Mouse (Mus musculus): ENCODE results near the gene Dapp1. TPM values are rescaled to one million over a fixed set of nuclear protein-coding genes. Genes with fewer than 3 reads are reported as not detected.

The Dapp1 gene
- polyA plus RNA-seq, 1 experiment = 0.16 TPM

DNA sequence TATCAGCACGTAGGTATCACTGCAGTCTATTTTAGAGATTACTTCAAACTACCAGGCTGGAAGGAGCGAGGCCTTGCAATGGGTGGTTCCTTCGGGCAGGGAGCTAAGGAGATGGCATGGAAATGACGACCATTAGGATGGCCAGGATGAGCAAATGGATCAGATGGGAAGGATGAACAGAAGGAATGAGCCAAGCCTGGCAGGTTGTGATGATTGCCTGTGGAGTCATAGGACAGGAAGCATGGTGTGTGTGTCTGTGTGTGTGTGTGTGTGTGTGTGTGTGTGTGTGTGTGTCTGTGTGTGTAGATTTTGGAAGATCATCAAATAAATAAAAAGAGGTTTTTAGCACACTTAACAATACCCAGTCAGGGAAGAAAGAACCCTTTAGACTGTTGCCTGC, 41.3 kb upstream of the Dapp1 start:
- no peak overlapping the region for H3K4me2 ChIP-seq (ENCODE audit: low read depth)
- H3ac ChIP-seq (ENCODE audit: control insufficient read depth, insufficient read length) = no peak overlapping the region
- no peak for TF ChIP-seq POLR2A (IDR thresholded peaks at IDR 0.05; ENCODE audit: insufficient read length, low read depth)
- no peak for TF ChIP-seq USF1 (IDR thresholded peaks at IDR 0.05; ENCODE audit: low read depth)
- TF ChIP-seq POLR2AphosphoS2 (IDR thresholded peaks at IDR 0.05; ENCODE audit: insufficient read length, low read depth) = no peak
- no peak for TF ChIP-seq MYOG (IDR thresholded peaks at IDR 0.05; ENCODE audit: control insufficient read depth in 1 of 3, insufficient read depth in 1 of 3, insufficient read length in 2 of 3, low read depth in 2 of 3)
- no peak for TF ChIP-seq SRF (IDR thresholded peaks at IDR 0.05; ENCODE audit: control insufficient read depth, insufficient read length, low read depth)
- no peak for TF ChIP-seq CEBPB (IDR thresholded peaks at IDR 0.05; ENCODE audit: insufficient read depth, poor library complexity, severe bottlenecking)
- no peak for TF ChIP-seq E2F4 (IDR thresholded peaks at IDR 0.05; ENCODE audit: insufficient read depth)
- no peak for TF ChIP-seq TCF12 (IDR thresholded peaks at IDR 0.05; ENCODE audit: insufficient read depth, poor library complexity, severe bottlenecking)
- TF ChIP-seq REST (IDR thresholded peaks at IDR 0.05; ENCODE audit: insufficient read depth, insufficient read length) = no peak
- TF ChIP-seq TCF3 (IDR thresholded peaks at IDR 0.05; ENCODE audit: insufficient read length, low read depth) = no peak
- TF ChIP-seq MYOD1 (IDR thresholded peaks at IDR 0.05; ENCODE audit: control insufficient read depth in 1 of 3, insufficient read length in 2 of 3, low read depth in 2 of 3) = no peak
- TF ChIP-seq MAX (IDR thresholded peaks at IDR 0.05; ENCODE audit: low read depth) = no peak
- H3K27me3 ChIP-seq (ENCODE audit: control insufficient read depth, insufficient read depth, insufficient read length) = no peaks in the 10 kb centered on the region
- H3K79me2 ChIP-seq (ENCODE audit: control insufficient read depth, insufficient read depth) = no peaks in the 10 kb centered on the region
- no peak overlapping the region for H3K4me3 ChIP-seq
- H3K36me3 ChIP-seq (ENCODE audit: control insufficient read depth, insufficient read depth) = no peaks in the 10 kb centered on the region

DNA sequence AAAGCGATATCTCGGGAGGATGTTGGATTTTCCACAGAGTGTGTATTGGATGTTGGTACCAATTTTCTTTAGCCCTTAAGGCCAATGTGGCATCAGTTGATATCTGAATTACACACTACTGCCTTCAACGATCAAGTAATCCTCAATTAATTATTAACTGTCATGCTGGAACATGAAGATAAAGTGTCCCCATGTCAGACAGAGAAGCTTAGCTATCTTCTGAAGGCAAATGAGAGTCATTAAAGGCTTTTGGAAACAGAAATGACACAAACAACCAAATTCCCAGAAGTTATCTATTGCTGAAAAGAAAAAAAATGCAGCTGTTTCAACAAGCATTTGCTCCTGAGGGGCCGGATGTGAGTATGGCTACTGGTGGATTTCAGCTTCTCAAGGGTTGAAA, 40.7 kb upstream of the Dapp1 start:
- no peak overlapping the region for H3K4me3 ChIP-seq
- no peaks in the 10 kb centered on the region for H3K36me3 ChIP-seq (ENCODE audit: control insufficient read depth, insufficient read depth)
- H3ac ChIP-seq (ENCODE audit: control insufficient read depth, insufficient read length) = no peak overlapping the region
- no peak overlapping the region for H3K4me2 ChIP-seq (ENCODE audit: low read depth)
- H3K79me2 ChIP-seq (ENCODE audit: control insufficient read depth, insufficient read depth) = no peaks in the 10 kb centered on the region
- TF ChIP-seq MYOG (IDR thresholded peaks at IDR 0.05; ENCODE audit: control insufficient read depth in 1 of 3, insufficient read depth in 1 of 3, insufficient read length in 2 of 3, low read depth in 2 of 3) = no peak
- no peak for TF ChIP-seq TCF3 (IDR thresholded peaks at IDR 0.05; ENCODE audit: insufficient read length, low read depth)
- TF ChIP-seq USF1 (IDR thresholded peaks at IDR 0.05; ENCODE audit: low read depth) = no peak
- TF ChIP-seq SRF (IDR thresholded peaks at IDR 0.05; ENCODE audit: control insufficient read depth, insufficient read length, low read depth) = no peak
- TF ChIP-seq MYOD1 (IDR thresholded peaks at IDR 0.05; ENCODE audit: control insufficient read depth in 1 of 3, insufficient read length in 2 of 3, low read depth in 2 of 3) = no peak
- TF ChIP-seq POLR2AphosphoS2 (IDR thresholded peaks at IDR 0.05; ENCODE audit: insufficient read length, low read depth) = no peak
- no peak for TF ChIP-seq E2F4 (IDR thresholded peaks at IDR 0.05; ENCODE audit: insufficient read depth)
- no peaks in the 10 kb centered on the region for H3K27me3 ChIP-seq (ENCODE audit: control insufficient read depth, insufficient read depth, insufficient read length)

GRCm38 (mm10) chr3:138016810-138017209, 35.5 kb upstream of the Dapp1 start:
- H3ac ChIP-seq (ENCODE audit: control insufficient read depth, insufficient read length) = no peak overlapping the region
- no peaks in the 10 kb centered on the region for H3K79me2 ChIP-seq (ENCODE audit: control insufficient read depth, insufficient read depth)
- no peak overlapping the region for H3K4me3 ChIP-seq
- H3K36me3 ChIP-seq (ENCODE audit: control insufficient read depth, insufficient read depth) = no peaks in the 10 kb centered on the region
- no peak overlapping the region for H3K4me2 ChIP-seq (ENCODE audit: low read depth)
- no peaks in the 10 kb centered on the region for H3K27me3 ChIP-seq (ENCODE audit: control insufficient read depth, insufficient read depth, insufficient read length)
- TF ChIP-seq POLR2A (IDR thresholded peaks at IDR 0.05; ENCODE audit: insufficient read length, low read depth) (no peak), USF1 (IDR thresholded peaks at IDR 0.05; ENCODE audit: low read depth) (no peak), CEBPB (IDR thresholded peaks at IDR 0.05; ENCODE audit: insufficient read depth, poor library complexity, severe bottlenecking) (no peak), MAX (IDR thresholded peaks at IDR 0.05; ENCODE audit: low read depth) (no peak), POLR2AphosphoS2 (IDR thresholded peaks at IDR 0.05; ENCODE audit: insufficient read length, low read depth) (no peak), E2F4 (IDR thresholded peaks at IDR 0.05; ENCODE audit: insufficient read depth) (no peak), REST (IDR thresholded peaks at IDR 0.05; ENCODE audit: insufficient read depth, insufficient read length) (no peak), MYOG (IDR thresholded peaks at IDR 0.05; ENCODE audit: control insufficient read depth in 1 of 3, insufficient read depth in 1 of 3, insufficient read length in 2 of 3, low read depth in 2 of 3) (no peak), MYOD1 (IDR thresholded peaks at IDR 0.05; ENCODE audit: control insufficient read depth in 1 of 3, insufficient read length in 2 of 3, low read depth in 2 of 3) (no peak), SRF (IDR thresholded peaks at IDR 0.05; ENCODE audit: control insufficient read depth, insufficient read length, low read depth) (no peak)

GRCm38 (mm10) chr3:138014725-138015124, 33.4 kb upstream of the Dapp1 start:
- no peak overlapping the region for H3ac ChIP-seq (ENCODE audit: control insufficient read depth, insufficient read length)
- H3K79me2 ChIP-seq (ENCODE audit: control insufficient read depth, insufficient read depth) = no peaks in the 10 kb centered on the region
- no peaks in the 10 kb centered on the region for H3K36me3 ChIP-seq (ENCODE audit: control insufficient read depth, insufficient read depth)
- no peak overlapping the region for H3K4me3 ChIP-seq
- TF ChIP-seq MYOD1 (IDR thresholded peaks at IDR 0.05; ENCODE audit: control insufficient read depth in 1 of 3, insufficient read length in 2 of 3, low read depth in 2 of 3) (no peak), SRF (IDR thresholded peaks at IDR 0.05; ENCODE audit: control insufficient read depth, insufficient read length, low read depth) (no peak), MAX (IDR thresholded peaks at IDR 0.05; ENCODE audit: low read depth) (no peak), TCF3 (IDR thresholded peaks at IDR 0.05; ENCODE audit: insufficient read length, low read depth) (no peak), POLR2AphosphoS2 (IDR thresholded peaks at IDR 0.05; ENCODE audit: insufficient read length, low read depth) (no peak), CEBPB (IDR thresholded peaks at IDR 0.05; ENCODE audit: insufficient read depth, poor library complexity, severe bottlenecking) (no peak), E2F4 (IDR thresholded peaks at IDR 0.05; ENCODE audit: insufficient read depth) (no peak), MYOG (IDR thresholded peaks at IDR 0.05; ENCODE audit: control insufficient read depth in 1 of 3, insufficient read depth in 1 of 3, insufficient read length in 2 of 3, low read depth in 2 of 3) (no peak), POLR2A (IDR thresholded peaks at IDR 0.05; ENCODE audit: insufficient read length, low read depth) (no peak), REST (IDR thresholded peaks at IDR 0.05; ENCODE audit: insufficient read depth, insufficient read length) (no peak), TCF12 (IDR thresholded peaks at IDR 0.05; ENCODE audit: insufficient read depth, poor library complexity, severe bottlenecking) (no peak), USF1 (IDR thresholded peaks at IDR 0.05; ENCODE audit: low read depth) (no peak)
- no peaks in the 10 kb centered on the region for H3K27me3 ChIP-seq (ENCODE audit: control insufficient read depth, insufficient read depth, insufficient read length)
- no peak overlapping the region for H3K4me2 ChIP-seq (ENCODE audit: low read depth)

GRCm38 (mm10) chr3:138012351-138012750, 31.0 kb upstream of the Dapp1 start:
- TF ChIP-seq USF1 (IDR thresholded peaks at IDR 0.05; ENCODE audit: low read depth) (no peak), POLR2AphosphoS2 (IDR thresholded peaks at IDR 0.05; ENCODE audit: insufficient read length, low read depth) (no peak), SRF (IDR thresholded peaks at IDR 0.05; ENCODE audit: control insufficient read depth, insufficient read length, low read depth) (no peak), TCF12 (IDR thresholded peaks at IDR 0.05; ENCODE audit: insufficient read depth, poor library complexity, severe bottlenecking) (no peak), REST (IDR thresholded peaks at IDR 0.05; ENCODE audit: insufficient read depth, insufficient read length) (no peak)
- Histone ChIP-seq H3K4me2 (ENCODE audit: low read depth) (no peak overlapping the region), H3ac (ENCODE audit: control insufficient read depth, insufficient read length) (no peak overlapping the region), H3K27me3 (ENCODE audit: control insufficient read depth, insufficient read depth, insufficient read length) (no peaks in the 10 kb centered on the region), H3K36me3 (ENCODE audit: control insufficient read depth, insufficient read depth) (no peaks in the 10 kb centered on the region), H3K79me2 (ENCODE audit: control insufficient read depth, insufficient read depth) (no peaks in the 10 kb centered on the region), H3K4me3 (no peak overlapping the region)

All from myocyte (in vitro differentiated cells).